Mouse (Mus musculus) myocyte (in vitro differentiated cells): ENCODE results near the gene Fstl5. TPM values are rescaled to one million over a fixed set of nuclear protein-coding genes. Genes with fewer than 3 reads are reported as not detected.

Experiments used
- H3K27me3 ChIP-seq: one replicate; pipeline ENCODE4 v1.6.1; 2011; ENCODE audit not compliant: control insufficient read depth, insufficient read depth, insufficient read length
- H3K36me3 ChIP-seq: one replicate; pipeline ENCODE4 v1.6.1; 2011; ENCODE audit not compliant: control insufficient read depth, insufficient read depth
- H3K4me2 ChIP-seq: one replicate; pipeline ENCODE4 v1.6.1; 2011; ENCODE audit warnings: low read depth, control low read depth
- H3K4me3 ChIP-seq: one replicate; pipeline ENCODE4 v1.5.1; 2011; ENCODE audit warnings: mild to moderate bottlenecking, control low read depth, moderate library complexity
- H3K79me2 ChIP-seq: one replicate; pipeline ENCODE4 v1.6.1; 2011; ENCODE audit not compliant: control insufficient read depth, insufficient read depth
- H3ac ChIP-seq: one replicate; pipeline ENCODE4 v1.6.1; 2011; ENCODE audit not compliant: control insufficient read depth, insufficient read length
- CEBPB ChIP-seq: IDR thresholded peaks from 2 replicates; pipeline ENCODE4 v1.6.1; 2011; ENCODE audit warnings: mild to moderate bottlenecking, moderate library complexity; ENCODE audit not compliant: poor library complexity, insufficient read depth, severe bottlenecking
- E2F4 ChIP-seq: IDR thresholded peaks from one replicate; pipeline ENCODE4 v1.6.1; 2011; ENCODE audit warnings: mild to moderate bottlenecking, control low read depth, moderate library complexity; ENCODE audit not compliant: insufficient read depth
- MAX ChIP-seq: IDR thresholded peaks from one replicate; pipeline ENCODE4 v1.6.1; 2011; ENCODE audit warnings: low read depth, mild to moderate bottlenecking, control low read depth
- MYOD1 ChIP-seq, 3 experiments: IDR thresholded peaks; one replicate each; pipeline ENCODE4 v1.6.1; 2011; ENCODE audit warnings: control low read depth in 2 of 3, low read depth in 2 of 3, mild to moderate bottlenecking in 2 of 3, moderate library complexity in 1 of 3; ENCODE audit not compliant: insufficient read length in 2 of 3, control insufficient read depth in 1 of 3
- MYOG ChIP-seq, 3 experiments: IDR thresholded peaks; one replicate each; pipeline ENCODE4 v1.6.1; 2011; ENCODE audit warnings: control low read depth in 2 of 3, low read depth in 2 of 3, mild to moderate bottlenecking in 2 of 3; ENCODE audit not compliant: insufficient read length in 2 of 3, control insufficient read depth in 1 of 3, insufficient read depth in 1 of 3
- POLR2A ChIP-seq: IDR thresholded peaks from one replicate; pipeline ENCODE4 v1.6.1; 2011; ENCODE audit warnings: low read depth, mild to moderate bottlenecking, control low read depth, moderate library complexity; ENCODE audit not compliant: insufficient read length
- POLR2AphosphoS2 ChIP-seq: IDR thresholded peaks from one replicate; pipeline ENCODE4 v1.6.1; 2011; ENCODE audit warnings: low read depth, control low read depth; ENCODE audit not compliant: insufficient read length
- REST ChIP-seq: IDR thresholded peaks from one replicate; pipeline ENCODE4 v1.6.1; 2011; ENCODE audit warnings: mild to moderate bottlenecking, control low read depth, moderate library complexity; ENCODE audit not compliant: insufficient read depth, insufficient read length
- SRF ChIP-seq: IDR thresholded peaks from one replicate; pipeline ENCODE4 v1.6.1; 2011; ENCODE audit warnings: low read depth; ENCODE audit not compliant: control insufficient read depth, insufficient read length
- TCF12 ChIP-seq: IDR thresholded peaks from one replicate; pipeline ENCODE4 v1.6.1; 2011; ENCODE audit warnings: mild to moderate bottlenecking, control low read depth; ENCODE audit not compliant: poor library complexity, insufficient read depth, severe bottlenecking
- TCF3 ChIP-seq: IDR thresholded peaks from one replicate; pipeline ENCODE4 v1.6.1; 2011; ENCODE audit warnings: low read depth, control low read depth; ENCODE audit not compliant: insufficient read length
- USF1 ChIP-seq: IDR thresholded peaks from one replicate; pipeline ENCODE4 v1.6.1; 2011; ENCODE audit warnings: low read depth, mild to moderate bottlenecking, control low read depth, moderate library complexity
- polyA plus RNA-seq: library from polyadenylated mRNA; unstranded; fragments of >200 nt; fragmentation: generic; extraction: Trizol; gene quantifications from one replicate; pipeline ENCODE4 v1.2.1, GENCODE M21; 2012; ENCODE audit warnings: missing spikeins

Gene Fstl5
- polyA plus RNA-seq, 1 experiment: 0.01 TPM

- Histone ChIP-seq H3K27me3 (no peaks in the 10 kb centered on the region), H3K79me2 (no peaks in the 10 kb centered on the region), H3K4me2 (no peak overlapping the region), H3K36me3 (no peaks in the 10 kb centered on the region), H3ac (no peak overlapping the region), H3K4me3 (no peak overlapping the region)
- TF ChIP-seq POLR2A (no peak), TCF12 (no peak), E2F4 (no peak), CEBPB (no peak), MYOG (IDR thresholded peaks at IDR 0.05; ENCODE audit: control insufficient read depth in 1 of 3, insufficient read depth in 1 of 3, insufficient read length in 2 of 3, low read depth in 2 of 3) (no peak), REST (no peak), TCF3 (no peak), POLR2AphosphoS2 (no peak), MAX (no peak), SRF (no peak), USF1 (no peak), MYOD1 (IDR thresholded peaks at IDR 0.05; ENCODE audit: control insufficient read depth in 1 of 3, insufficient read length in 2 of 3, low read depth in 2 of 3) (no peak)
Measured at GRCm38 (mm10) chr3:76322431-76322830, 248.4 kb downstream of the Fstl5 start.

DNA sequence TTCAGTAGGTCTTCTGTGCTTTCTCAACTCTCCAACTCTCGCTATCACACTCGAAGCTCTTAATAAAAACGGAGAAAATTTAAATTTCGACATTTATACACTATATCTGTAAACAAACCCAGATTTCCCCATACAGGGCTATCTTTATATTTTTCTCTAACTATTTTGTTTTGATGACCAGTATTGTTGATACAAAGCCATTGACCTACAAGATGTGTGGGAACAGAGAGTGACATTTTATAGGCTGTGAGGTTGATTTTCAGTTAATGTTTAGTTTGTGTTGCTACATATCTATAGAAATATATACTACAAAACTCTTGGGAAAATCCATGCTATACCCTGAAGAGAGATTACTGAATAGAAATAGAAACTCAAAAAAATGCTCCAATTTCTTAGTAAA, 262.9 kb downstream of the Fstl5 start:
- H3K36me3 ChIP-seq: no peaks in the 10 kb centered on the region

GRCm38 (mm10) chr3:76367000-76367399, 292.9 kb downstream of the Fstl5 start:
- TF ChIP-seq MAX (no peak), TCF12 (no peak), MYOD1 (IDR thresholded peaks at IDR 0.05; ENCODE audit: control insufficient read depth in 1 of 3, insufficient read length in 2 of 3, low read depth in 2 of 3) (no peak), SRF (no peak), POLR2AphosphoS2 (no peak), MYOG (IDR thresholded peaks at IDR 0.05; ENCODE audit: control insufficient read depth in 1 of 3, insufficient read depth in 1 of 3, insufficient read length in 2 of 3, low read depth in 2 of 3) (no peak), TCF3 (no peak), USF1 (no peak), E2F4 (no peak), REST (no peak), POLR2A (no peak), CEBPB (no peak)
- Histone ChIP-seq H3K27me3 (no peaks in the 10 kb centered on the region), H3ac (no peak overlapping the region), H3K4me3 (no peak overlapping the region), H3K36me3 (no peaks in the 10 kb centered on the region), H3K79me2 (no peaks in the 10 kb centered on the region), H3K4me2 (no peak overlapping the region)

More for the DNA sequence above, 262.9 kb downstream of the Fstl5 start:
- no peaks in the 10 kb centered on the region for H3K27me3 ChIP-seq
- no peaks in the 10 kb centered on the region for H3K79me2 ChIP-seq
- H3ac ChIP-seq: no peak overlapping the region
- H3K4me3 ChIP-seq: no peak overlapping the region
- H3K4me2 ChIP-seq: no peak overlapping the region
- TF ChIP-seq TCF3 (no peak), REST (no peak), USF1 (no peak), POLR2A (no peak), MAX (no peak), E2F4 (no peak), MYOG (IDR thresholded peaks at IDR 0.05; ENCODE audit: control insufficient read depth in 1 of 3, insufficient read depth in 1 of 3, insufficient read length in 2 of 3, low read depth in 2 of 3) (no peak), POLR2AphosphoS2 (no peak), SRF (no peak), MYOD1 (IDR thresholded peaks at IDR 0.05; ENCODE audit: control insufficient read depth in 1 of 3, insufficient read length in 2 of 3, low read depth in 2 of 3) (no peak), CEBPB (no peak), TCF12 (no peak)

DNA sequence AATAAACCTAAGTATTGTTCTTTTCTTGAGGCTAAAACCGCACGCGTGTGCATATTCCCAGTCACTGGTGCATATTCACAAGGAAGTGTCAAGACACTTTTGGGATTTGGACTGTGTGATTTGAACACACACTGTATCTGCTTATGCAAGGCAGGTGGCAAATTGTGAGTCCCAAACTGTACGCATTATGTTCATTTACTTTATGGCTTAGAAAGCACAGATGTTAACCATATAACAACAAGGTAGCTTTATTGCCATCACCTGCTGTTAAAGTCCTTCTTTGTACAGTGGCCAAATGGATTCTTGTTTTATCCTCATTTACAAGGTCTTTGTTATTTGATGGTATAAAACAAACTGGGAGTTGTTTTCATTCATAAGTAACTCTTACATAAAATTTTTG, 295.8 kb downstream of the Fstl5 start:
- TF ChIP-seq MAX (no peak), MYOG (IDR thresholded peaks at IDR 0.05; ENCODE audit: control insufficient read depth in 1 of 3, insufficient read depth in 1 of 3, insufficient read length in 2 of 3, low read depth in 2 of 3) (no peak), CEBPB (no peak), TCF3 (no peak), POLR2A (no peak), E2F4 (no peak), MYOD1 (IDR thresholded peaks at IDR 0.05; ENCODE audit: control insufficient read depth in 1 of 3, insufficient read length in 2 of 3, low read depth in 2 of 3) (no peak), POLR2AphosphoS2 (no peak), TCF12 (no peak), USF1 (no peak), SRF (no peak), REST (no peak)
- H3K4me2 ChIP-seq: no peak overlapping the region

More for the DNA sequence above, 295.8 kb downstream of the Fstl5 start:
- Histone ChIP-seq H3K27me3 (no peaks in the 10 kb centered on the region), H3K79me2 (no peaks in the 10 kb centered on the region), H3K4me3 (no peak overlapping the region), H3ac (no peak overlapping the region), H3K36me3 (no peaks in the 10 kb centered on the region)
